Mouse (Mus musculus) intestine, embryonic 16.5 days (tissue): ENCODE measurements around the gene Rfx7. TPM values are rescaled to one million over a fixed set of nuclear protein-coding genes. Genes with fewer than 3 reads are reported as not detected.
A peak's percentile ranks its signal among the peaks of the same experiment; 100 is the strongest.

Source experiments
- ATAC-seq: fragments of 200-750 bp; cut with Nextera tagmentation; 2 replicates; pipeline ENCODE4 v1.8.0; 2017; ENCODE audit warnings: moderate TSS enrichment, moderate library complexity
- H3K27ac ChIP-seq: fragments of 300-500 bp; sonication (generic); 2 replicates; pipeline ENCODE4 v1.5.1; 2014; ENCODE audit warnings: mild to moderate bottlenecking, low read length
- H3K27me3 ChIP-seq: fragments of 300-500 bp; sonication (generic); replicated peaks from 2 replicates; pipeline ENCODE4 v1.6.1; 2014; ENCODE audit warnings: low read length, control low read depth, mixed read lengths; ENCODE audit not compliant: control insufficient read depth, insufficient read depth
- H3K36me3 ChIP-seq: fragments of 300-500 bp; sonication (generic); 2 replicates; pipeline ENCODE4 v1.6.1; 2014; ENCODE audit warnings: low read length, control low read depth; ENCODE audit not compliant: control insufficient read depth, insufficient read depth
- H3K4me1 ChIP-seq: fragments of 300-500 bp; sonication (generic); 2 replicates; pipeline ENCODE4 v1.6.1; 2014; ENCODE audit warnings: low read length, control low read depth, mixed read lengths; ENCODE audit not compliant: control insufficient read depth, insufficient read depth
- H3K4me2 ChIP-seq: fragments of 300-500 bp; sonication (generic); 2 replicates; pipeline ENCODE4 v1.6.1; 2014; ENCODE audit warnings: low read depth, low read length, control low read depth
- H3K4me3 ChIP-seq: fragments of 300-500 bp; sonication (generic); 2 replicates; pipeline ENCODE4 v1.5.1; 2014; ENCODE audit warnings: mild to moderate bottlenecking, low read length
- H3K9ac ChIP-seq: fragments of 300-500 bp; sonication (generic); 2 replicates; pipeline ENCODE4 v1.6.1; 2014; ENCODE audit warnings: low read depth, low read length
- H3K9me3 ChIP-seq: fragments of 300-500 bp; sonication (generic); 2 replicates; pipeline ENCODE4 v1.6.1; 2016; ENCODE audit warnings: low read length, control low read depth; ENCODE audit not compliant: control insufficient read depth
- WGBS: fragments of 180-500 bp; shearing (Covaris S2); extraction: QIAGEN DNeasy Blood & Tissue Kit; methylation state at CpG from one replicate; pipeline ENCODE4 v1.1.7; 2014; 5-methylcytosine and 5-hydroxymethylcytosine counted together
- polyA plus RNA-seq: library from polyadenylated mRNA; unstranded; fragments of >200 nt; fragmentation: Nextera tagmentation; extraction: Ambion mirVana; gene quantifications from 2 replicates; pipeline ENCODE4 v1.2.1, GENCODE M21; 2015

Gene Rfx7
- polyA plus RNA-seq, result 6.3 and 6.9 TPM in 2 replicates

DNA sequence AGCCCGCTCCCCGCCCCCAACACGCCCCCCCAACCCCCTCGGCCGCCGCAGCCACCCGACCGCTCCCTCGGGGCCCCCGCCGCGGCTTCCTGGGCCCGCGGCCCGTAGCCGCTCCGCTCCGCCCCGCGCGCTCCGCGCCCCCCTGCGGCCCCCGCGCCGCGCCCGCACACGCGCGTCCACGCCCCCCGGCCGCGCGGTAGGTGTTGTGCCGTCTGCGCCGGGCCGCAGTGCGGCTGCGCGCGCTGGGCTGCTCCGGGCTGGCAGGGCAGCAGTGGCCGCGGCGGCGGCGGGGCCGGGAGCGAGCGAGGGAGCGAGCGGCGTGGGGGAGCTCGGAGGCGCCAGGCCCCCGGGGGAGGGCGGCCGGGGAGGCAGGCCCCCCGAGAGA is at the start of gene Rfx7:
Gene Rfx7, plus strand, starts transcription at position 245 of the 385 bp plus-strand sequence.
- ATAC-seq, result peak; percentile 88

DNA sequence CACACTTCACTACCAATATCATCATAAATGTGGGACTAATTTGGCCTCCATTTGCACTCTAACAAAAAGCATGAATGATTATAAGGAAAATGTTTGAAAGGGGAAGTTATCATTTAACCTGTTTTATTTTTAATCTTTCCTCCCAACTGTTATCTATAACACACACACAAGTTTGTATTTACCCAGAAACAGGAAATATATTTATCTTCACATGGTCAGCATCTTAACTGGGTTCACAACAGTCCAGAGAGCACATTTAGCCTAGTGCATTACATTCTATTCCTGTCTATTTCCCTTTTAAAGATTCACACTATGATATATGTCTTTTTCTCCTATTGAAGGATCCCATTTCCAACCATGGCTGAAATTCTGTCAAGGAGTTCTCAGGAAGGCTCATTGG is 43.5 kb upstream of the Rfx7 start:
- peaks cover 9% of the 10 kb centered on the region; the same call in 1 of the 2 replicates for H3K4me1 ChIP-seq
- H3K27ac ChIP-seq, result no peak overlapping the region
- no peak overlapping the region for H3K4me3 ChIP-seq
- ATAC-seq, result no peak
- H3K9ac ChIP-seq, result no peak overlapping the region
- no peak overlapping the region for H3K4me2 ChIP-seq
- no peaks in the 10 kb centered on the region for H3K9me3 ChIP-seq
- H3K36me3 ChIP-seq, result no peaks in the 10 kb centered on the region
- H3K27me3 ChIP-seq, result no peaks in the 10 kb centered on the region

More for the DNA sequence above, at the start of gene Rfx7:
- Histone ChIP-seq H3K4me1 (0 out of 2 replicates have a peak, but pooled peaks cover 6% of the 10 kb centered on the region), H3K9me3 (no peaks in the 10 kb centered on the region), H3K9ac (peak within 1 kb of the TSS; percentile 99), H3K4me2 (peak within 1 kb of the TSS; percentile 88), H3K27me3 (no peaks in the 10 kb centered on the region), H3K27ac (peak within 1 kb of the TSS; percentile 100), H3K36me3 (no peaks in the 10 kb centered on the region), H3K4me3 (peak within 1 kb of the TSS; percentile 97)
- WGBS, result 1% methylated on average over 61 of the region's 63 CpGs

DNA sequence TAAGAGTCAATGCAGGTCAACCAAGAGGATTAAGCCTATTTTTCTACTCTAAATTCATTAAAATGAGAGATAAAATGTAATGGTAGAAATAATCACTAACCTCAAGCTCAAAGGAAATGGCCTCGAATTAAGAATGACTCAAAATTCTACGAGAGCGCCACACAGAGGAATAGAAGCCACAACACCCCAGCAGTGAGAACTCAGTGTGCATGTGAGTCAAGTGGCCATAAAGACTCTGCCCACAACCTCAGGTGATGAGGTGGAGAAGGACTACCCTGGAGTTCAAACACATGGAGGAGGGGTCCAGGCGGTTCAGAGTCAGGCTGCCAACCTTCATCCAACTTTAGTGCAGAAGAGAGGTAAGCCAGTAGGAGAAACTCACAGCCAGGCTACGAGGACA is 42.9 kb upstream of the Rfx7 start:
- no peak overlapping the region for H3K9ac ChIP-seq
- no peaks in the 10 kb centered on the region for H3K9me3 ChIP-seq
- no peak for ATAC-seq
- no peaks in the 10 kb centered on the region for H3K27me3 ChIP-seq
- no peaks in the 10 kb centered on the region for H3K36me3 ChIP-seq
- WGBS, result 90% methylated on average over 5 of the region's 5 CpGs
- no peak overlapping the region for H3K4me2 ChIP-seq
- peaks cover 9% of the 10 kb centered on the region; the same call in 1 of the 2 replicates for H3K4me1 ChIP-seq
- no peak overlapping the region for H3K4me3 ChIP-seq
- H3K27ac ChIP-seq, result no peak overlapping the region

DNA sequence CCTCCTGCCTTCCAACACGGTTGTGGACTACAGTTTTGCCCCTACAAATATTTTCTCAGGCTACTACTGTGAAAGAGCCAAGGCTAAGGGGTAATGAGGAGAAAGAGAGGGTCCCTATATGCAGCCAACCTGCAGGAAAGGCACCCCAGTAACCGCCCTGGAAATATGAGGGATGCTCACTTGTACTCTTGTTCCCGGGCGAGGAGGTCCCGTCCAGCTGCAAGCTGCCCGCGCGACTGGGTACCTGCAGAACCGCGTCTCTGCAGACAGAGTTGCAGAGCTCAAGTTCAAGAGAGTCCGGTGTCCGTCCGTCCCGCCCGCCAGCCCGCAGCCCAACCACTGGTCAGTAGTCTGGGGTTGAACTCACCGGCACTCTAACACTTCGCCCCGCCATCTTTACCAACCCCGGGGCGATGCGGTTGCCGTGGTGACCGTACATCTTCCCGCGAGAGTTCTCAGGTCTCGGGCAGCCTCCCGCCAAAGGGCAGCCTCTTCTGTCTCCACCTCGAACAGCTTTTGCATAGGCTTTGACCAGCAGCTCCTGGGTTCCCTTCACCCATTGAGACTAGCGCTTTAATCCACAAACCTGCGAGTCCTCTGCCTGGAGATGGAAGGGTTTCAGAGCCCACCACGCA is 40.4 kb upstream of the Rfx7 start:
- Histone ChIP-seq H3K4me3 (peak overlapping the region; percentile 74), H3K4me2 (peak overlapping the region; percentile 82), H3K27me3 (no peaks in the 10 kb centered on the region), H3K9me3 (no peaks in the 10 kb centered on the region), H3K4me1 (peaks cover 9% of the 10 kb centered on the region; the same call in 1 of the 2 replicates), H3K27ac (peak overlapping the region; percentile 76), H3K36me3 (no peaks in the 10 kb centered on the region), H3K9ac (peak overlapping the region; percentile 75)
- 0% methylated on average over 32 of the region's 32 CpGs for WGBS
- ATAC-seq, result peak; percentile 94

DNA sequence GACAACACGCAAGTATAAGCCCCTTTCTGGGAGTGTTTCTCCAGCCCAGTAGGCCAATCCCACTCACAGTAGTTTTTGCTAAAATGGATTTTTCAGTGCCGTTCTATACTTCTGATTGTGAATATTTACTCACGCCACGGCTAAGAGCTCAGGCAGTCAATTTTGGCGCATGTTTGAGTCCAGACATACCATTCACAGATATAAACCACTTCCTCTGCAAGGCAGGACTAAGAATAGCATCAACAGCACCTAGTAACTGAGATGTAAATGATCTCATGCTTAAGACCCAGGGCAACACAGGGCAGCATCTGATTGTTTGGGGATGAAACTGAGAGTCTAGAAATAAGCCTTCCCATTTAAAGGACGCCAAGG is 39.9 kb upstream of the Rfx7 start, which contains the start of gene Tex9:
Gene Tex9, minus strand, starts transcription at position 19 of the 372 bp plus-strand sequence.
- Histone ChIP-seq H3K4me3 (peak within 1 kb of the TSS; percentile 74), H3K36me3 (no peaks in the 10 kb centered on the region), H3K4me2 (peak within 1 kb of the TSS; percentile 82), H3K9ac (peak within 1 kb of the TSS; percentile 75), H3K4me1 (peaks cover 9% of the 10 kb centered on the region; the same call in 1 of the 2 replicates), H3K27me3 (no peaks in the 10 kb centered on the region), H3K27ac (peak within 1 kb of the TSS; percentile 76), H3K9me3 (no peaks in the 10 kb centered on the region)
- ATAC-seq, result peak; percentile 36
- 7% methylated on average over 6 of the region's 6 CpGs for WGBS

DNA sequence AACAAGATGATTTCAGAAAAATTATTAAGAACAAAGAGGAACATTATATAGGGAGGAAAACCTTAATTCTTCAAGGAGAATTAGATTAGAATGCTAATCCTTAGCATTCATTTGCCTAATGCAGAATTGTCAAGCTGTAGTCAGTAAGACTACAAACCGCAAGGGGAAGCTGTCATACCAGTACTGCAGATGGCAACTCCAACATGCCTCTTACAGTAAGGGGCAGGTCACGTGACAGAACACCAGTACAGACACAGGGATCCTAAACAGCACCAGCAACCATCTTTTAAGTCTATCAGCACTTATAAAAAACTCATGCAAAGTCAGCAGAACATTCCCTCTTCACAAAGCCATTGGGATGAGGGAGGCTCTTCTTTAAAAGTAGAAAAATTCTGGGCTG is 38.6 kb upstream of the Rfx7 start:
- Histone ChIP-seq H3K4me3 (no peak overlapping the region), H3K36me3 (no peaks in the 10 kb centered on the region), H3K4me1 (peaks cover 9% of the 10 kb centered on the region; the same call in 1 of the 2 replicates), H3K4me2 (no peak overlapping the region), H3K27me3 (no peaks in the 10 kb centered on the region), H3K9ac (no peak overlapping the region), H3K9me3 (no peaks in the 10 kb centered on the region), H3K27ac (no peak overlapping the region)
- ATAC-seq, result no peak
- 86% methylated on average over 2 of the region's 2 CpGs for WGBS

DNA sequence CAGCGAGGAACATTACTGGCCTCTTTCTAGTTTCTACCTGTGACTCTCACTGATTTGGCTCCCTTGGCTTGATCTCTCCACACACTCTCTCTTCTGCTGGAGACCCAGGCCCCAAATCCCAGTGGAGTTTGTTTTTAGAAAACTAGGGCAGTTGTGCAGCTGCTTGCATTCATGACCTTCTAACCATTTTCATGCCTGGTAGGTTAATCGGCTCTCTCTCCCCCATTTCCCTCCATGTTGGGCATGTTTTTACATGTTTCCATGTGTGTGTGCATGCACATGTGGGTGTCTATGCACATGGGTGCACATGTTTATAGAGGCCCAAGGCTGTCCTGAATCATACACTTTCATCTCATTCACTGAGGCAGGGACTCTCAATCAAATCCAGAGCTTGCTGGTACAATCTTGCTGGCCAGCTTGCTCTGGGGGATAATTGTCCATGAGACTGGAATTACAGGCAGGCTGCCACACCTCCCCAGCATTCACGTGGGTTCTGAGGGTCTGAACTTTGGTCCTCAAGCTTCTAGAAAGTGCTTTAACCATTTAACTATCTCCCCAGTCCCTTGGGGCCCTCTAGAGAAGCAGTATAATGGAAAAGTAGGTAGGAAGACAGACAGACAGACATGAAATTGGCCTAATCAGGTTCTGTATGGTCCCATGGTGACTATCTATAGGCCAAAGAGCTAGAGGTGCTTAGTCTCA is 37.9 kb upstream of the Rfx7 start:
- H3K27ac ChIP-seq, result no peak overlapping the region
- ATAC-seq, result peak; percentile 62
- H3K36me3 ChIP-seq, result no peaks in the 10 kb centered on the region
- peaks cover 9% of the 10 kb centered on the region; the same call in 1 of the 2 replicates for H3K4me1 ChIP-seq
- no peak overlapping the region for H3K4me3 ChIP-seq
- WGBS, result 76% methylated on average over 3 of the region's 3 CpGs
- no peaks in the 10 kb centered on the region for H3K27me3 ChIP-seq
- H3K9ac ChIP-seq, result no peak overlapping the region
- no peak overlapping the region for H3K4me2 ChIP-seq
- H3K9me3 ChIP-seq, result no peaks in the 10 kb centered on the region

DNA sequence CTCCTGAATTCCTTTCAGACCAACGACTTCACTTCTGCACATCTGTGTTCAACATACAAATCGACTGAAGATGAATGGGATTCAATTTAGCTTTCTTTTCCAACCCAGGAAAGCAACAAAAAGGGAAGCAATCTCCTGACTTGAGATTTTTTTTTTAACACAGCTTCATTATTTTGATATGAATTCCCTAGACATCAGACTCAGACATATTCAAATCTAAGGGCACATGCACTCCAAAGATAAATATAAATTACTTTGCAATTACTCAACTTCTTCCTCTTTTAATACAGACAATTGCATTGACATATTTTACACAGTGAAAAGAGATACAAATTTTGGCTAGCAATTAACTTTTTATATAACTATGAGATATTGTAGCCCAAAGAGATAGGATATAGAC is 35.3 kb upstream of the Rfx7 start:
- no peak for ATAC-seq
- H3K4me1 ChIP-seq, result 0 out of 2 replicates have a peak, but pooled peaks cover 5% of the 10 kb centered on the region

DNA sequence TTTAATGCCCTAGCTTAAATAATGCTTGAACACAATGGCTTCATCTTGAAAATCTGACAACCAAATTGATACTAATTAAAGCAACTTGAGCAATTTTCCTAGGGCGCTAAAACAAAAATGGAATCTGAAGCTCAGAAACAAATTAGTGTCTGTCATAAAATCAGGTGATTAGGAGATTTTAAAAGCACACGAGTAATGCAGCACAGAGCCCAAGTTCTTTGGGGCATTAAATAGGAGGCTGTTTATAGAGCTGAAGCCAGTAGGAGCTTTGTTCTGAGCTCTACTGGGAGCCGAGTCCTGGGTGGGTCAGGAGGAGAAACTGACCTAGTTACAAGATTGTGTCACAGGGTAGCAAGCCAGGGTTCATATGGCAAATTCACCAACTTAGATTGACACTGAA is 34.9 kb upstream of the Rfx7 start:
- H3K36me3 ChIP-seq, result no peaks in the 10 kb centered on the region
- ATAC-seq, result no peak
- H3K4me3 ChIP-seq, result no peak overlapping the region
- no peak overlapping the region for H3K4me2 ChIP-seq
- 0 out of 2 replicates have a peak, but pooled peaks cover 3% of the 10 kb centered on the region for H3K4me1 ChIP-seq
- 70% methylated on average over 3 of the region's 3 CpGs for WGBS
- H3K9ac ChIP-seq, result no peak overlapping the region
- no peaks in the 10 kb centered on the region for H3K9me3 ChIP-seq
- no peaks in the 10 kb centered on the region for H3K27me3 ChIP-seq
- no peak overlapping the region for H3K27ac ChIP-seq

More for the DNA sequence above, 35.3 kb upstream of the Rfx7 start:
- no peaks in the 10 kb centered on the region for H3K27me3 ChIP-seq
- H3K27ac ChIP-seq, result no peak overlapping the region
- WGBS, result 59% methylated on average over 2 of the region's 2 CpGs
- H3K9me3 ChIP-seq, result no peaks in the 10 kb centered on the region
- H3K9ac ChIP-seq, result no peak overlapping the region
- no peaks in the 10 kb centered on the region for H3K36me3 ChIP-seq
- H3K4me2 ChIP-seq, result no peak overlapping the region
- H3K4me3 ChIP-seq, result no peak overlapping the region
